Mouse (Mus musculus): ENCODE measurements around the gene Mical1. TPM values are rescaled to one million over a fixed set of nuclear protein-coding genes. Genes with fewer than 3 reads are reported as not detected.
"Not testable (repeated sequence)": the region's sequence is repeated elsewhere in the genome, so short reads cannot be mapped to it uniquely, and the experiment has no call there.

Mical1 gene
- polyA plus RNA-seq, 1 experiment = 164 TPM

- WGBS = 4% methylated on average over 3 of the region's 3 CpGs
- H3K27ac ChIP-seq (ENCODE audit: insufficient read depth, low read depth, low read length); H3K4me1 ChIP-seq (ENCODE audit: control insufficient read depth, insufficient read depth, insufficient read length, low read length); H3K27me3 ChIP-seq (ENCODE audit: control insufficient read depth, insufficient read depth, low read length); H3K36me3 ChIP-seq (ENCODE audit: control insufficient read depth, insufficient read depth, low read length); H3K4me3 ChIP-seq (ENCODE audit: low read depth, low read length): not testable (repeated sequence)
- TF ChIP-seq CTCF (IDR thresholded peaks at IDR 0.05; ENCODE audit: extremely low read depth, insufficient read length, insufficient replicate concordance, low read depth, low read length) = peak; percentile 71; the same call in 1 of the 2 replicates
These were observed 29.3 kb downstream of the Mical1 start for GRCm38 (mm10) chr10:41505446-41505845.

- no peak overlapping the region for H3K4me3 ChIP-seq (ENCODE audit: low read depth, low read length)
- no peak overlapping the region for H3K27ac ChIP-seq (ENCODE audit: insufficient read depth, low read depth, low read length)
- no peaks in the 10 kb centered on the region for H3K36me3 ChIP-seq (ENCODE audit: control insufficient read depth, insufficient read depth, low read length)
- WGBS = 50% methylated on average over 2 of the region's 2 CpGs
- no peaks in the 10 kb centered on the region for H3K27me3 ChIP-seq (ENCODE audit: control insufficient read depth, insufficient read depth, low read length)
- TF ChIP-seq CTCF (IDR thresholded peaks at IDR 0.05; ENCODE audit: extremely low read depth, insufficient read length, insufficient replicate concordance, low read depth, low read length) (peak; percentile 35; the same call in 1 of the 2 replicates), POLR2A (IDR thresholded peaks at IDR 0.05; ENCODE audit: low read depth, low read length) (no peak)
- H3K4me1 ChIP-seq (ENCODE audit: control insufficient read depth, insufficient read depth, insufficient read length, low read length) = no peaks in the 10 kb centered on the region
These were observed 33.0 kb downstream of the Mical1 start for GRCm38 (mm10) chr10:41509160-41509559.

GRCm38 (mm10) chr10:41514301-41514700 lies 38.2 kb downstream of the Mical1 start:
- no peak for TF ChIP-seq CTCF (IDR thresholded peaks at IDR 0.05; ENCODE audit: extremely low read depth, insufficient read length, insufficient replicate concordance, low read depth, low read length)
- no peak for TF ChIP-seq POLR2A (IDR thresholded peaks at IDR 0.05; ENCODE audit: low read depth, low read length)
- Histone ChIP-seq H3K4me1 (ENCODE audit: control insufficient read depth, insufficient read depth, insufficient read length, low read length) (no peaks in the 10 kb centered on the region), H3K27ac (ENCODE audit: insufficient read depth, low read depth, low read length) (no peak overlapping the region), H3K27me3 (ENCODE audit: control insufficient read depth, insufficient read depth, low read length) (no peaks in the 10 kb centered on the region), H3K36me3 (ENCODE audit: control insufficient read depth, insufficient read depth, low read length) (no peaks in the 10 kb centered on the region), H3K4me3 (ENCODE audit: low read depth, low read length) (no peak overlapping the region)
- 72% methylated on average over 4 of the region's 4 CpGs for WGBS

- Histone ChIP-seq H3K36me3 (ENCODE audit: control insufficient read depth, insufficient read depth, low read length) (no peaks in the 10 kb centered on the region), H3K27ac (ENCODE audit: insufficient read depth, low read depth, low read length) (no peak overlapping the region), H3K4me3 (ENCODE audit: low read depth, low read length) (no peak overlapping the region), H3K27me3 (ENCODE audit: control insufficient read depth, insufficient read depth, low read length) (no peaks in the 10 kb centered on the region), H3K4me1 (ENCODE audit: control insufficient read depth, insufficient read depth, insufficient read length, low read length) (no peaks in the 10 kb centered on the region)
- no peak for TF ChIP-seq CTCF (IDR thresholded peaks at IDR 0.05; ENCODE audit: extremely low read depth, insufficient read length, insufficient replicate concordance, low read depth, low read length)
- TF ChIP-seq POLR2A (IDR thresholded peaks at IDR 0.05; ENCODE audit: low read depth, low read length) = no peak
These were observed 38.8 kb downstream of the Mical1 start for GRCm38 (mm10) chr10:41514921-41515320.

GRCm38 (mm10) chr10:41518508-41518980 lies 42.4 kb downstream of the Mical1 start:
- H3K36me3 ChIP-seq (ENCODE audit: control insufficient read depth, insufficient read depth, low read length) = 0 out of 2 replicates have a peak, but pooled peaks cover 1% of the 10 kb centered on the region
- 0% methylated on average over 23 of the region's 23 CpGs for WGBS
- H3K27me3 ChIP-seq (ENCODE audit: control insufficient read depth, insufficient read depth, low read length) = no peaks in the 10 kb centered on the region
- peak overlapping the region; percentile 82 for H3K27ac ChIP-seq (ENCODE audit: insufficient read depth, low read depth, low read length)
- peak; percentile 79; the same call in 1 of the 2 replicates for TF ChIP-seq CTCF (IDR thresholded peaks at IDR 0.05; ENCODE audit: extremely low read depth, insufficient read length, insufficient replicate concordance, low read depth, low read length)
- TF ChIP-seq POLR2A (IDR thresholded peaks at IDR 0.05; ENCODE audit: low read depth, low read length) = no peak
- H3K4me1 ChIP-seq (ENCODE audit: control insufficient read depth, insufficient read depth, insufficient read length, low read length) = peaks cover 6% of the 10 kb centered on the region; the same call in 1 of the 2 replicates
- peak overlapping the region; percentile 81 for H3K4me3 ChIP-seq (ENCODE audit: low read depth, low read length)

- Histone ChIP-seq H3K27me3 (ENCODE audit: control insufficient read depth, insufficient read depth, low read length) (no peaks in the 10 kb centered on the region), H3K27ac (ENCODE audit: insufficient read depth, low read depth, low read length) (peak within 1 kb of the TSS; percentile 89), H3K36me3 (ENCODE audit: control insufficient read depth, insufficient read depth, low read length) (0 out of 2 replicates have a peak, but pooled peaks cover 1% of the 10 kb centered on the region), H3K4me1 (ENCODE audit: control insufficient read depth, insufficient read depth, insufficient read length, low read length) (peaks cover 6% of the 10 kb centered on the region; the same call in 1 of the 2 replicates), H3K4me3 (ENCODE audit: low read depth, low read length) (peak within 1 kb of the TSS; percentile 81)
- 1% methylated on average over 65 of the region's 69 CpGs for WGBS
- TF ChIP-seq CTCF (IDR thresholded peaks at IDR 0.05; ENCODE audit: extremely low read depth, insufficient read length, insufficient replicate concordance, low read depth, low read length) = no peak
- TF ChIP-seq POLR2A (IDR thresholded peaks at IDR 0.05; ENCODE audit: low read depth, low read length) = peak; percentile 99
These were observed 43.0 kb downstream of the Mical1 start, which contains the start of gene Cd164 for GRCm38 (mm10) chr10:41518981-41519618. Gene Cd164, plus strand, starts transcription at chr10:41519414.

GRCm38 (mm10) chr10:41519640-41520409 lies 43.7 kb downstream of the Mical1 start:
- Histone ChIP-seq H3K36me3 (ENCODE audit: control insufficient read depth, insufficient read depth, low read length) (peaks cover 5% of the 10 kb centered on the region), H3K27me3 (ENCODE audit: control insufficient read depth, insufficient read depth, low read length) (no peaks in the 10 kb centered on the region), H3K4me3 (ENCODE audit: low read depth, low read length) (peak overlapping the region; percentile 81), H3K4me1 (ENCODE audit: control insufficient read depth, insufficient read depth, insufficient read length, low read length) (peaks cover 8% of the 10 kb centered on the region; the same call in 1 of the 2 replicates), H3K27ac (ENCODE audit: insufficient read depth, low read depth, low read length) (peak overlapping the region; percentile 89)
- WGBS = under 1% methylated on average over 65 of the region's 65 CpGs
- TF ChIP-seq POLR2A (IDR thresholded peaks at IDR 0.05; ENCODE audit: low read depth, low read length) (no peak; the same call in 1 of the 2 replicates), CTCF (IDR thresholded peaks at IDR 0.05; ENCODE audit: extremely low read depth, insufficient read length, insufficient replicate concordance, low read depth, low read length) (no peak)
